Mouse (Mus musculus) layer of hippocampus, postnatal 10 days (tissue): ENCODE results near the gene Gtf3c4. TPM values are rescaled to one million over a fixed set of nuclear protein-coding genes. Genes with fewer than 3 reads are reported as not detected.

Experiments used
- DNase-seq, 2 experiments: peaks; one replicate each; pipeline ENCODE4 v3.0.0; 2021; ENCODE audit warnings: low spot score in 2 of 2
- long read RNA-seq: library from polyadenylated mRNA; stranded (forward); transcript quantifications from one replicate; pipeline ENCODE4 v2.0.0, GENCODE M21; 2023
- total RNA-seq, 2 experiments: library from RNA; stranded (reverse); gene quantifications; 2 replicates each; pipeline ENCODE4 v1.2.3; 2021

The Gtf3c4 gene
- total RNA-seq: 10 to 100 TPM; 40.3 to 46.9 TPM
- long read RNA-seq, full-length matches to known transcripts: 9 of 16 reads
- long read RNA-seq, partial matches to known transcripts: 2 of 16 reads
- long read RNA-seq, other reads (novel, unspliced or antisense): 5 of 16 reads

- DNase-seq: peak; percentile 97
Measured at GRCm38 (mm10) chr2:28840222-28840951, at the start of gene Gtf3c4, which contains the start of gene Ddx31. TSS of gene Gtf3c4 (minus strand) at chr2:28840360. TSS of gene Ddx31 (plus strand) at chr2:28840406.

GRCm38 (mm10) chr2:28884914-28885313, 44.8 kb upstream of the Gtf3c4 start:
- no peak for DNase-seq

GRCm38 (mm10) chr2:28882826-28883485, 42.8 kb upstream of the Gtf3c4 start:
- DNase-seq: no peak

- no peak for DNase-seq
Measured at GRCm38 (mm10) chr2:28882047-28882446, 41.9 kb upstream of the Gtf3c4 start.

- peak in 1 of 2 experiments; percentile 35 for DNase-seq
Measured at GRCm38 (mm10) chr2:28881275-28881674, 41.1 kb upstream of the Gtf3c4 start.

- DNase-seq: peak in 1 of 2 experiments; percentile 16
Measured at GRCm38 (mm10) chr2:28875554-28875953, 35.4 kb upstream of the Gtf3c4 start.

- peak in 1 of 2 experiments; percentile 32 for DNase-seq
Measured at GRCm38 (mm10) chr2:28867495-28867894, 27.3 kb upstream of the Gtf3c4 start.

GRCm38 (mm10) chr2:28863857-28864256, 23.7 kb upstream of the Gtf3c4 start:
- DNase-seq: no peak

- DNase-seq: no peak
Measured at GRCm38 (mm10) chr2:28860678-28861423, 20.7 kb upstream of the Gtf3c4 start.

- DNase-seq: no peak
Measured at GRCm38 (mm10) chr2:28859303-28859702, 19.1 kb upstream of the Gtf3c4 start.

GRCm38 (mm10) chr2:28855773-28856172, 15.6 kb upstream of the Gtf3c4 start:
- no peak for DNase-seq

- DNase-seq: no peak
Measured at GRCm38 (mm10) chr2:28852594-28852993, 12.4 kb upstream of the Gtf3c4 start.

GRCm38 (mm10) chr2:28848879-28849278, 8.7 kb upstream of the Gtf3c4 start:
- DNase-seq: no peak

GRCm38 (mm10) chr2:28842042-28842441, 1.9 kb upstream of the Gtf3c4 start:
- DNase-seq: no peak

- no peak for DNase-seq
Measured at GRCm38 (mm10) chr2:28839501-28840221, 499 bp downstream of the Gtf3c4 start.

GRCm38 (mm10) chr2:28836181-28836940, 3.8 kb downstream of the Gtf3c4 start:
- no peak for DNase-seq

GRCm38 (mm10) chr2:28829265-28829664, 10.9 kb downstream of the Gtf3c4 start:
- no peak for DNase-seq

GRCm38 (mm10) chr2:28818866-28819265, 21.3 kb downstream of the Gtf3c4 start:
- peak; percentile 32 to 40 for DNase-seq

GRCm38 (mm10) chr2:28810260-28811013, 29.7 kb downstream of the Gtf3c4 start:
- DNase-seq: no peak
